Mouse (Mus musculus) G1E (cell line): ENCODE measurements around the gene Basp1.

ENCODE experiments used
- CTCF ChIP-seq: IDR thresholded peaks from 2 replicates; pipeline ENCODE4 v1.5.1; 2012; ENCODE audit warnings: low read depth, low read length, inconsistent platforms, mixed read lengths
- GATA1 ChIP-seq: IDR thresholded peaks from 2 replicates; pipeline ENCODE4 v1.6.1; 2012; ENCODE audit warnings: borderline replicate concordance, low read length, inconsistent platforms, mixed read lengths
- POLR2AphosphoS5 ChIP-seq: IDR thresholded peaks from 2 replicates; pipeline ENCODE4 v1.6.1; 2012; ENCODE audit warnings: low read depth, low read length, inconsistent platforms; ENCODE audit not compliant: insufficient replicate concordance
- TAL1 ChIP-seq: conservative IDR thresholded peaks from 2 replicates; pipeline ENCODE4 v1.6.1; 2012; ENCODE audit warnings: low read depth, low read length, inconsistent platforms, mixed read lengths

- TF ChIP-seq TAL1, result no peak
- TF ChIP-seq POLR2AphosphoS5, result no peak
- no peak for TF ChIP-seq CTCF
- no peak for TF ChIP-seq GATA1
These were observed 78.3 kb downstream of the Basp1 start for GRCm38 (mm10) chr15:25335277-25335676.
